Mouse (Mus musculus) spleen, adult 2 months (tissue): ENCODE results near the gene Tceal8. TPM values are rescaled to one million over a fixed set of nuclear protein-coding genes. Genes with fewer than 3 reads are reported as not detected.
"Not testable (repeated sequence)": the region's sequence is repeated elsewhere in the genome, so short reads cannot be mapped to it uniquely, and the experiment has no call there.

Source experiments
- DNase-seq, 2 experiments: peaks; one replicate each; pipeline versions ENCODE4 v3.0.0 to v3.0.0-alpha.2; 2012 to 2021; ENCODE audit warnings: low spot score in 2 of 2, low read depth in 1 of 2
- H3K27ac ChIP-seq: fragments of 200-500 bp; 2 replicates; pipeline ENCODE4 v1.5.1; 2012; ENCODE audit warnings: low read length, inconsistent platforms; ENCODE audit not compliant: insufficient read depth
- H3K27me3 ChIP-seq: fragments of 200-500 bp; 2 replicates; pipeline ENCODE4 v1.6.1; 2012; ENCODE audit warnings: mild to moderate bottlenecking, moderate library complexity, low read length, inconsistent platforms; ENCODE audit not compliant: control insufficient read depth, insufficient read depth
- H3K36me3 ChIP-seq: fragments of 200-500 bp; 2 replicates; pipeline ENCODE4 v1.6.1; 2012; ENCODE audit warnings: mild to moderate bottlenecking, low read length, inconsistent platforms; ENCODE audit not compliant: control insufficient read depth, insufficient read depth
- H3K4me1 ChIP-seq: fragments of 200-500 bp; 2 replicates; pipeline ENCODE4 v1.6.1; 2011; ENCODE audit warnings: inconsistent platforms; ENCODE audit not compliant: control insufficient read depth, insufficient read depth, insufficient read length
- H3K4me3 ChIP-seq: fragments of 200-500 bp; 2 replicates; pipeline ENCODE4 v1.5.1; 2011; ENCODE audit warnings: mild to moderate bottlenecking, inconsistent platforms; ENCODE audit not compliant: insufficient read depth, insufficient read length; ENCODE audit errors: extremely low read depth
- CTCF ChIP-seq: fragments of 200-500 bp; IDR thresholded peaks from 2 replicates; pipeline ENCODE4 v1.5.1; 2011; ENCODE audit warnings: mild to moderate bottlenecking, inconsistent platforms; ENCODE audit not compliant: insufficient read depth, insufficient read length, insufficient replicate concordance; ENCODE audit errors: extremely low read depth
- POLR2A ChIP-seq: fragments of 200-500 bp; IDR thresholded peaks from 2 replicates; pipeline ENCODE4 v1.6.1; 2011; ENCODE audit warnings: low read depth, low read length, inconsistent platforms
- WGBS: fragments of 180-500 bp; shearing (Covaris S2); methylation state at CpG from one replicate; pipeline ENCODE4 v1.1.7; 2018; 5-methylcytosine and 5-hydroxymethylcytosine counted together
- polyA plus RNA-seq: library from polyadenylated mRNA; depleted of rRNA; stranded (reverse); fragments of >200 nt; gene quantifications from 2 replicates; pipeline ENCODE4 v1.2.3, GENCODE M21; 2012; rRNA removed

Gene Tceal8
- polyA plus RNA-seq: 0.92 and 0.95 TPM in 2 replicates

DNA sequence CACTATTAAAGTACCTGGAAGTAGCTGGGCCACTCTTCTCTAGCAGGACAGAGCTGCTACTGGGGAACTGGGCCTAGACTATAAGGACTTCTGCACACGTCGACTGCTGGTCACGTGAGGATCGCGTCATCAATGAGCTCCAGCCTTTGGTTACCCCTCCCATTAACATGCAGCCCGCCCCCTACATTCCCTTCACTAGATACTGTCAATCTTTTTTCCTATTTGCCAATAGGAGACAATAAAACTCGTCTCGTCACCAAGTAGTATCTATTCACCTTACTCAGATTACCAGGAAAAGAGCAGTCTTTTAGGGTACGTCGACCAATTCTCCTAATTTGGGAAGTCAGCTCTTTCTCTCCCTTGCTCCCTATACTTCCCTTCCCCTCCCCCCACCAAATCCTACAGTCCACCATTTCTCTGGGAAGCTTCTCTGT is at the start of gene Tceal8:
Tceal8 (minus strand) TSS at position 225 of the 434 bp plus-strand sequence.
- Histone ChIP-seq H3K4me3 (peak within 1 kb of the TSS; percentile 52), H3K27ac (0 out of 2 replicates have a peak within 1 kb of the TSS, but pooled peaks have one; percentile 8), H3K27me3 (no peaks in the 10 kb centered on the region), H3K36me3 (no peaks in the 10 kb centered on the region), H3K4me1 (no peaks in the 10 kb centered on the region)
- TF ChIP-seq POLR2A (no peak), CTCF (no peak)
- DNase-seq: peak in 1 of 2 experiments; percentile 21
- WGBS: 30% methylated on average over 10 of the region's 10 CpGs

DNA sequence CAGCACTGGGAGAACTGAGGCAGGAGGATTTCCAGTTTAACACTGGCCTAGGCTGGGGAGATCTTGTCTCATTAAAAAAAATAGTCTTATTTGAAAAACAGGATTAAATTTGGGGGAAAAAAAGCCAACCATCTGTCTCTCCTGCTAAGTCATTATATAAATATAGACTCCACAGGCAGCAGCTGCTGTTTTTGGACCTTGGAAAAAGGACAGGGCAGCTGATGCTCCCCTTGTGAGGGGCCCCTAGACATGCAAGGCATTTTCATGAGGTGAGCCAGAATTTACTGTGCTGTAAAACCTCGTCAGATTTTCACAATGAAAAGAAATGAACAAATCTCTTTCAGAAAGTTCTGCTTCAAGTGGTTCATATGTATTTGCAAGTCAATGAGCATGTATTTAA is 44.2 kb upstream of the Tceal8 start:
- Histone ChIP-seq H3K27me3 (no peaks in the 10 kb centered on the region), H3K36me3 (no peaks in the 10 kb centered on the region), H3K4me1 (no peaks in the 10 kb centered on the region), H3K27ac (no peak overlapping the region), H3K4me3 (no peak overlapping the region)
- DNase-seq: no peak
- 65% methylated on average over 1 of the region's 1 CpGs for WGBS
- TF ChIP-seq CTCF (no peak), POLR2A (no peak)

DNA sequence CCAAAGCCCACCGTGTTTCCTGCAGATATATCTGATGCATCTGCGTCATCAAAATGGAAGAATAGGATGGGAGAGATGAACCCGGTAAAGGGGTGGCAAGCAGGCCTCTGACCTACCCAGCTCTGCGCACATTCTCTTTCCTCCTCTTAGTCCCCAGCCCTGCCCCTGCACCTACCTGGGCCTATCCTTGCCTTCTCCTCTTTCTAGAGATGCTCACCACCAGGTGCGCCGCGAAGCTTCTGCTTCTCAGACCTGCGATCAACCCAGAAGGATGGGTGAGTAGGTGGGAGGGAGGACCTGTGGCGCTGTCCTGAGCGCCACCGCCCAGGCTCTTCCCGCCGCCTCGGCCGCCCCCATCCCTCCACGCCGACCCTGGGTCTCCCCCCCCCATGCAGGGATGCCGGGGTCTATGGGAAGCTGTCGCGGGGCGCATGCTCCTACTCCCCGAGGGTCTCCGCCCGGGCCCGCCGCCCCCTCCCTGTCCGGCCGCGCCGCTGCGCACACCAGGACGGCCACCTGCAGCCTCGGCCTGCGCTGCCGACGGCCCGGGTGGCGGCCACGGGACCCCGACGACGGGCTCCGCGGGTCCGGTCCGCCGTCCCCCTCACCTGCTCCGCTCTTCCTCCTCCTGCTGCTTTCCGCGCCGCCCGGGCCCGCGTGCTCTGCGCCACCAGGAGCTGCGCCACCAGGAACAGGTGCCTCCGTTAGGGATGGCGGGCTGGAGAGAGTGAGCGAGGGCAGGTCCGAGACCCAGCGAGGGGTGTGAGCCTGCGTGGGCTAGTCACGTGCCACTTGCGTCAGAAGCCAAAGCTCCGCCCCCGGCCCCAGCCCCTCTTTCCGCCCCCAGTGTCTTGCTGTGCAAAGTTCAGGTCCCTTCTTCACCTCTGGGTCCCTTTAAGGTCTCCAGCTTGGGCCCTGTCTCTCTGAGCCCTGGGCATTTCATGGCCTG is 42.9 kb upstream of the Tceal8 start, which contains the start of the genes Tceal7 and Bex1:
Tceal7 (plus strand) TSS at position 51 of the 949 bp plus-strand sequence.
Bex1 (minus strand) TSS at position 785 of the 949 bp plus-strand sequence.
- not testable (repeated sequence) for DNase-seq, H3K27ac ChIP-seq, H3K27me3 ChIP-seq, H3K4me3 ChIP-seq, H3K36me3 ChIP-seq, H3K4me1 ChIP-seq
- 40% methylated on average over 16 of the region's 67 CpGs for WGBS

DNA sequence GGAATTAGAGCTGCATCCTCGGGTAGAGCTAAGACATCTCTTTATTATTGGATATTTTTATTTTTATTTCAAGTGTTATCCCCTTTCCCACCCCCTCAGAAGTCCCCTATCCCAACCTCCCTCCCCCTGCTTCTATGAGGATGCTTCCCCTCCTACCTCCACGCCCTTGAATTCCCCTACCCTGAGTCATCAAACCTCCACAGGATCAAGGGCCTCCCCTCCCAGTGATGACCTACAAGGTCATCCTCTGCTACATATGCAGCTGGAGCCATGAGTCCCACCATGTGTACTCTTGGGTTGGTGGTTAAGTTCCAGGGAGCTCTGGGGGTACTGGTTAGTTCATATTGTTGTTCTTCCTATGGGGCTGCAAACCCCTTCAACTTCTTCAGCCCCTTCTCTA is 41.3 kb upstream of the Tceal8 start:
- Histone ChIP-seq H3K36me3 (no peaks in the 10 kb centered on the region), H3K4me3 (no peak overlapping the region), H3K27me3 (no peaks in the 10 kb centered on the region), H3K4me1 (no peaks in the 10 kb centered on the region), H3K27ac (no peak overlapping the region)
- 83% methylated on average over 2 of the region's 2 CpGs for WGBS
- no peak for TF ChIP-seq POLR2A
- no peak for TF ChIP-seq CTCF
- DNase-seq: no peak

DNA sequence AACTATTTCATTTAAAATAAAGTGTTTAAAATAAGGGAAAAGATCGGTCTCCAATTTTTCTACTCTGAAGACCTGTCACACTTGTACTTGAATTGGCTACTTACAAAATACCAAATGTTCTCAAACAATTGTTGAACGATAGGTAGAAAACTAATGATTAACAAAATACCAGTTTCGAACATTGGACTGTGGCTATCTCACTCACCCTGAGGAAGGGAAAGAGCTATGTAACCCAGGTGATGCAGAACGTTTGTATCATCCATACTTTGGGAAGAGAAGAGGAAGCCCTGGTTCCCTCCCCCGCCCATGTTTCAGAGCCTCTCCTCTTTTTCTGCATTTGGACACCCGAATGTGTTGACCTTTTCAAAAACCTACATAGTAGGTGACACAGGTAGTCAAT is 32.3 kb upstream of the Tceal8 start:
- no peaks in the 10 kb centered on the region for H3K27me3 ChIP-seq
- 79% methylated on average over 6 of the region's 6 CpGs for WGBS

DNA sequence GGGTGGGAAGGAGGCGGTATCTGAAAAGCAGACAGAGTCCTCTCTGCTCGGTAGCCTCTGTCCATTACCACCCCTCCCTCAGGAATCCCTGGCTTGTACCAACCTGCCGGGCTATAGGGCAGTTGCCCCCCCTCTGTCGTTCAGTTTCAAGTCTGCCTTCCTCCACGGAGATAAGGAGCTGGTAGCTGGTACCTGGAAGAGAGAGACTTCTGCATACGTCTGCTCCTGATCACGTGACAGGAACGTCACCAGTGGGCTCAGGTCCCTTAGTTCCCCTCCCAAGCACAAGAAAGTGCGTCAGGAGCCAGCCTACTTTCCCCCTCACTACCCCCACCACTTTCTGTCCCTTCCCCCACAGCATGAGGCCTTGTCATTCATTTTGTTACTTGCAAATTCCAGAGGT is 31.5 kb upstream of the Tceal8 start, which contains the start of gene Tceal5:
Tceal5 (minus strand) TSS at position 213 of the 403 bp plus-strand sequence.
- Histone ChIP-seq H3K27ac (no peak within 1 kb of the TSS), H3K4me1 (no peaks in the 10 kb centered on the region), H3K36me3 (no peaks in the 10 kb centered on the region), H3K27me3 (no peaks in the 10 kb centered on the region), H3K4me3 (no peak within 1 kb of the TSS)
- WGBS: 34% methylated on average over 9 of the region's 9 CpGs
- TF ChIP-seq CTCF (no peak), POLR2A (no peak)
- no peak for DNase-seq

More for the DNA sequence above, 32.3 kb upstream of the Tceal8 start:
- no peak for DNase-seq
- Histone ChIP-seq H3K4me1 (no peaks in the 10 kb centered on the region), H3K4me3 (no peak overlapping the region), H3K27ac (no peak overlapping the region), H3K36me3 (no peaks in the 10 kb centered on the region)
- TF ChIP-seq CTCF (no peak), POLR2A (no peak)

DNA sequence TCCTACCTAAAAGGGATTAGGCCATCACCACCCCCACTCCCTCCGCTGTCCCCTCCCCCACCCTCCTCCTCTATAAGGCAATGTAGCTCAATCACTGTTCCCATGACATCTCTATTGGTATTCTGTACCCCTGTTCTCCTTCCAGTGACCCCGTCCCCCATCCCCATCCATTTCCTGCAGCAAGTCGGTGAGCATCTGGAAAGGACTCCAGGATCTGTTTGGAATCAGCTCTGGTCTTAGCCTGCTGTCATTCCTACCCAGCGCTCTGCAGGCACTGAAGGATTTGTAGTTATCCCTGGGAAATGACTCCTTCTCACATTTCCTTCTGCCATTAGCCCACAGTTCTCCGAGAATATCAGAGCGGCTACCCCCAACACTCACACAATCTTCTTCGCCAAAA is 31.1 kb upstream of the Tceal8 start:
- WGBS: 32% methylated on average over 7 of the region's 7 CpGs
- Histone ChIP-seq H3K4me1 (no peaks in the 10 kb centered on the region), H3K27me3 (no peaks in the 10 kb centered on the region), H3K4me3 (no peak overlapping the region), H3K27ac (no peak overlapping the region), H3K36me3 (no peaks in the 10 kb centered on the region)
- no peak for DNase-seq
- no peak for TF ChIP-seq CTCF
- TF ChIP-seq POLR2A: no peak
